Mouse (Mus musculus): ENCODE measurements around the gene Cacna1a.

Gene Cacna1a
- long read RNA-seq, experiment 1, partial matches to known transcripts: 1 of 4 reads
- long read RNA-seq, experiment 1, other reads (novel, unspliced or antisense): 3 of 4 reads
- long read RNA-seq, experiment 2, partial matches to known transcripts: 0 of 1 reads
- long read RNA-seq, experiment 2, other reads (novel, unspliced or antisense): 1 of 1 reads

DNA sequence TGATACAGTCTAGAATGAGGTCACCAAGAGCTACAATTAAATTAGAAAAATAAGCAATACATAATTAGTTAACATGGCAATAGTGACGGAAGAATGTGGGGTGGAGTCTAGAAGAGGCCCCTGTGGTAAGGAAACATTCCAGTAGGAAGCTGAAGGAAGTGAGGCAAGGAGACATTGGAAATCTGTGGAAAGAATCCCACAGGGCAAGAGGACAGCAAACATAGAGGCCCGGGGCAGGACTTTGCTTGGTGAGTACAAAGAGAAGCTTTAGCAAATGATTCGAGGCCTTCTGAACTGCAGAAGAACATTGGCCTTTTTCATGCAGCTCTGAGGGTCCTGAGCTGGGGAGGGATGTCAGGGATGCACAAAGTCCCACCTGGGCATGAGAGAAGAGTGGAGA, at the start of gene Cacna1a:
Gene Cacna1a (plus strand): TSS at position 166 of the 400 bp plus-strand sequence.
- intact Hi-C loops (cut with DNase I): no loop called here

DNA sequence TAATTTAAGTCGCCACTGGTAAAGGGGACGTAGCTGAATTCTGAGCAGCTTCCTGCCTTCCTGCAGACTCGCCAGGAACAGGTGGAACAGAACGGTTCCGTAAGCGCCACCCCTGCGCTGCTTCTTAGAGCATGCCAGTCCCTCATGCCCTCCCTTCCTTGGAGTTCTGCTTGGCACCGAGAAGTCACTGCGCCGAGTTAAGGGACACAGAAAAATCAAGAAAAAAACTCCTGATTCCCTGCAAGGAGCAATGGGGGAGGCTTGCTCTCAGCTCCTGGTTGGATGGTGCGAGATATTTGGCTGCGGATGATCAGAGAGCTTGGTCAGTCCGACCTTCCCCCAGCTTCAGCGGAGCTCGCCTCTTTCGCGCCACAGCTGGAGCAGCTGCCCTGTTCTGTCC, 49.7 kb upstream of the Cacna1a start:
- intact Hi-C loops (cut with DNase I): no loop called here

DNA sequence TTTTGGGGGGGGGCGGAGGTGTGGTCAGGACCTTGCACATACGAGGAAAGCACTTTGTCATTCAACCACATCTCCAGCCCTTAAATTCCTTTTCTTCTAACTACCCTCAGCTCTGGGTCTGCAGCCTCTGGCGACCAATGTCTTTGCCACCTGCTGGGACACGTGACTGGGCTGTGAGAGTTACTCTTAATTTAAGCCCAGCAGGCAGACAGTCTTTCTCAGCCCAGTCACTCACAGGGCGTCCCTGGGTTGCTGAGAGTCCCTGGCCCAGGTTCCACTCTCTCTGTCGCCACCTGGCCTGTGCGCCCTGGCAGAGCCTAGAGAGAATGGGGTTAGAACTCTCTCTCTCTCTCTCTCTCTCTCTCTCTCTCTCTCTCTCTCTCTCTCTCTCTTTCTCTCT, 48.9 kb upstream of the Cacna1a start:
- intact Hi-C loops (cut with DNase I): no loop called here

DNA sequence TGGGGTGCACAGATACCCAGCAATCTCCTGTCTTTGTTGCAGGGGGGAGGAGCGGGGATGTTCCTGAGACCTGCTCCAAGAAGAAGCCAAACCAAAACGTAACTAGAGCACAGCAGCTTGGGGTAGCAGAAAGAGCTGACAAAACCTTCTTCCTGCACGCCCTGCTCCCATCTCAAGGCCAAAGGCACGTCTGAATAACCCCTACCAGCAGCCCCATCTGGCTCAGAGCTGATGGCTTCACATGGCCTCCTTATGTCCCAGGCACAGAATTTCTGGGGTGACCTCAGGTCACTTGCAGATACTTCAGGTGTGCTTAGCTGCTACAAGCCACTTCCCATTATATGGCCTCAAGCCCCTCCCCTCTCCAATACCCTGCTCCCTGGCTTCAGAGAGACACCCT, 48.4 kb upstream of the Cacna1a start:
- intact Hi-C loops (cut with DNase I): no loop called here

DNA sequence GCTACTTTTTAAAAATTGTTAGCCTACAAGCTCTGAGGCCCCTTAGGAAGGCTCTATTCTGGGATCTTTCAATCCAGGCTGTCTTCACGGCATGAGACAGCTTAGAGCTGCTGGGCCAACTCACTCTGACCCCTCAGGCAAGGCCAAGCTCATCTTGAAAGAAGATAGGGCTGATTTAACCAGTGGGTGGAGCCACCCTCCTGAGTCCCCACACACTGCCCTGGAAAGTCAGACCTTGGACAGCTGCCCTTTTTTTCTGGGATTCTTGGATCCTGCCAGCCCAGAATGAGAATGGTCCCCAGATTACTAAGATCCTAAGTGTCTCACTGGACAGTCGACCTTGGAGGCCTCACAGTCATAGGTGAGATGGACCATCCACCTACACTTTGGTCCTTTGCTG, 47.6 kb upstream of the Cacna1a start:
- intact Hi-C loops (cut with DNase I): no loop called here

DNA sequence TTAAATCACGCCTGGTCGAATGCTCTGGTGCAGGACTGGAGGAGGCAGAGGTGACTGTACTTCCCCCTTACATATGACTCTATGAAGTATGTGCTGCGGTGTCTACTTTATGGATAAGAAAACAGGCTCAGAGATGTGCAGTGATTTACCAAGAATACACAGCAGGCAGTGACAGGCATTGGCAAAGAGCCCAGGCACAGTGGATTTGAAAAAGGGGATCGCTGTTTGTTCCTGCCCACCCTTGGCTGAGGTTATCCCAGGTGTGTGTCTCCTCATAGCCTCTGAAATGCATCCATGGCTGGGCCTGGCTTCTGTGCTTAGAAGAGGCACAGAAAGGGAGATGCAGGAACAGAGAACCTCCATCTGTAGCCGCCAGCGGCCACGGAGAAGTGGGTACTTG, 42.7 kb upstream of the Cacna1a start:
- intact Hi-C loops (cut with DNase I): no loop called here

DNA sequence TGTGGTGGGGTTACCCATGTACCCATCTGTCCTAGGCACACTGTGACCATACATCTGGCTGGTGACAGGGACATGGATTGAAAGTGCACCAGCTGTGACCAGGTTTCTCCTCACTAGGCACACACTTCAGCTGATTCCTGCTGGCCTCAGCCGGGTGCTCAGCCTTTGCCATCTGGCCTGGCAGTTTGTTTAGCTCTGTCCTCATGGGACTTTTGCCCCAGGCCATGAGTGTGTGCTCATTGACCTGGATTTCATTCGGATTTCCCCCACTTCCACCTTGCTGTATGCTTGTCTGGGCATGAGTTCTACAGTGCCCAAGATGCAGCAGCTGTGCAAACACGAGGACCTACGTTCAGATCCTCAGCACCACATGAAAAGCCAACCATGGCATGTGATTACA, 41.8 kb upstream of the Cacna1a start:
- intact Hi-C loops (cut with DNase I): no loop called here

DNA sequence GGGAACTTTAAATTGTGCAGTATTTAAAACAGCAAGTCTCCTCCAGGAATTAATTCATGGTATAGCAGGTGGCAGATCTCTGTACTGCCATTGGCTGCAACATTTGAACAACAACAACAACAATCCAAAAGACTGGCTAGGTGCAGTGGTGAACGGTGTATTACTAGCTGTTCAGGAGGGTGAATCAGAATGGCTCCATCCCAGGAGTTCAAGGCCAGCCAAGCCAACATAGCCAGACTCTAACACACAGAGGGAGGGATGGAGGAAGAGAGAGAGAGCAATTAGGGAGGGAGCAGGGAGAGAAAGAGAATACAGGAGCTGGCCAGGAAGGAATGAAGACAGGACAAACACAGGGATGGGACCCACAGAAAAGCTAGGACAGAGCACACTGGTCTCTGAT, 38.7 kb upstream of the Cacna1a start:
- intact Hi-C loops (cut with DNase I): no loop called here

DNA sequence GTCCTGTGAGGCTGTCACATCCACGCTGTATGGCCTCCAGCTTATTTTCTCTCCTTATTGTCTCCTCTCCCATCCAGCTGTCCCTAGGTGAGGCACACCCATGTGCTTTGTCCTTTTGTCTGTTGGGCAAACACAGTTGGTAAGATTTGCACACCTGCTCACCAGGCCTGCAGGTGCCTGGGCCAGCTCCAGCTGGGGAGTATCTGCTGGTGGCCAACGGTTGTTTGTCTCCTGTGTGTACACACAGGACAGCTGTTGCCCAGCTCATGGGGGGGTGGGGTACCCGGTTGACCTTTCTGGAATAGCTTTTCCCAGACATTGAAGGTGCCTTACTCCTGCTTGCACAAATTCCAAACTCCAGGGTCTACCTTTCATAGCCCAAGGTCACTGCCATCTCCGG, 37.3 kb upstream of the Cacna1a start:
- intact Hi-C loops (cut with DNase I): no loop called here

DNA sequence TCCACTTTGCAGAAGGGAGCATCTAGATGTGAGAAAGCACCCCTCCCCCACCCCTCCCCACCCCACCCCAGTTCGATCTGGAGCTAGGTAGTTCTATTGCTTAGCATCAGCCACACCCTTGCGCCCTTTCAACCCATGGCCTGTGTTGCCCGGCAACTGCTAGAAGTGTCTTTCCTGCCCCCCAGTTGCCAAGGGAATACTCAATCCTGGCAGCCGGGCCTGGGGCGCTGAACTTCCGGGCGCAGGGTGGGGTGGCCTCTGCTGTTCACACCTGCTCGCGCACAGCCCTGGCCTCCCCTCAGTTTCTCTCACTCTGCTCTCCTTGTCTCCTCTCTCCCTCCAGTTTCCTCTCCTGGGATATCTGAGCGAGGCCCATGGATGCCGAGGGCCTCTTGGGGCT, 31.8 kb upstream of the Cacna1a start:
- intact Hi-C loops (cut with DNase I): loop anchor here (5.0 kb wide), 2 partner anchors 169 to 319 kb away; partner anchors contain the start of gene Nanos3

DNA sequence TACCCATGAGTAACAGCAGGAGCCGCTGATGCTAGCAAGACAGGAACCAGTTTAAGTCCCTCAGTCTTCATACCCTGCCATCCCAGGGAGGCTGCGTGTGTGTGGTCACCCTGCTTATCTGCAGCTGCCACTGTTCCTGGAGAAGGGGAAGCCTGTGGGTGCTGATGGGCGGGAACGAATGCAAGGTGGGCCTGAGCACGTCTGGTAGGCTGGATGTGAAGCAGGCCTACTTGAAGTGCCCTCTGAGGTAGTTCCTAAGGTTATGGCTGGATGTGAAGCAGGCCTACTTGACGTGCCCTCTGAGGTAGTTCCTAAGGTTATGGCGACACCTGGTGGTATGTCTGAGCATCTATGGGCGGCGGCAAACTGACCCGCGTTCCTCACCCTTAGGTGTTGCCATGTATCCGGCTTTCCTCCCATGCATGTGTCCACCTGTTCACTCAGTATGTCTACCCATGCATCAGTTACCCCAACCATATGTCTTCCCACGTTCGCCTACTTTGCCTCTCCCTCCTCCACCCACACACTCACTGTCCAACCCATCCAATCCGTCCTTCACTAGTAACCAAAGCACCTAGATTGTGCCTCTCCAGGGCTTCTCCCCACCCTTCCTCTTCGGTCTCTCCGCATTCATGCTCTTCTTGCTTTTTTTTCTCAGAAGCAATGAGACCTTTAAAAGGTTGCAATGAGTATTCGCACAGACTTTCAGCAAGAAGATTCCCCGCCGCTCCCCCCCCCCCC, 30.4 kb upstream of the Cacna1a start:
- intact Hi-C loops (cut with DNase I): loop anchor here (1.0 to 5.0 kb wide), 3 partner anchors 66 to 320 kb away; partner anchors contain the start of gene Nanos3

DNA sequence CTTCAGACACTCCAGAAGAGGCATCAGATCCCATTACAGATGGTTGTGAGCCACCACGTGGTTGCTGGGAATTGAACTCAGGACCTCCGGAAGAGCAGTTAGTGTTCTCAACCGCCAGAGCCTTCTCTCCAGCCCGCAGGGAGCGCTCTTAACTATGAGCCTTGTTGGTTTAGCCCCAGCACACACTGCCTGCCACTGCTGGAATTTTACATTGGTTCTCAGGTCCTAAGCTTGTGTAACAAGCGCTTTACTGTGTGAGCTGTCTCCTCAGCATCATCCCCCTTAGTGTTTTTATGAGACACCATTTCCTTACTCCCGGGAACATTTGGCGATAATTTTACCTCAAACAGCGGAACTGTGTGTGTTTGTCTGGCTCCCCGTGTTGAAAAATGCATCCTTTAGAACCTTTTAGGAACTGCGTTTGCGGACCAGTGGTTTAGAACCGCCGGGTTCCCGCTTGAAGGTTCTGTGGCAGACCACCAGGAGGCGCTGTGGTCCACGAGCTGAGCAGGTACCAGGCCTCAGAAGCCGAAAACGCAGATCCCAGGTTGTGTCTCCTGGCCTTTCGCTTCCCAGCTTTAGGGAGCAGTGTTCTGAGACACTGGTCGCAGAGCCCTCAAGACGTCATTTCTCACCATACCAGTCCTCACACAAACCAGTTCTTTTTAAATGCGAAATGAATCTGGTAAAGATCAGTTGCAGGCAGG, 24.7 kb upstream of the Cacna1a start:
- intact Hi-C loops (cut with DNase I): loop anchor here (10.0 kb wide), 1 partner anchor 191 kb away; no protein-coding TSS in a partner anchor

DNA sequence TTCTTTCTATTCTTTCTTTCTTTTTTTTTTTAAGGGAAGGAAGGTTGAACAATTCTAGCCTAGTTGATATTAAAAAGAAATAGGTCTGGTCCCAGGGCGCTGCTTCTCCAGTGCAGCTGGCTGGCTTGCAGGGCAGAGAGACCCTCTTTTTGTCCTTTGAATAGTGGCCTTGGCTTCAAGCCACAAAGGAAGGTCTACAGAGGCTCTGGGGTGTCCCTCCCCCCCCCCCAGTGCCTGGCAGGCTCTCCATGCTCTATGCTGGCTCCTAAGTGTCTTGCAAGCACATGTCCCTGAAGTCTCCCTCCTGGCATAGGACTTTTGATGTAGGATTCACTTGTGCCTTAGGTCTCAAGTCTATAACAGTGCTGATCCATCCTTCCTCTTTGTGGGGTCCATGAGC, 23.0 kb upstream of the Cacna1a start:
- intact Hi-C loops (cut with DNase I): loop anchor here (1.0 to 10.0 kb wide), 2 partner anchors 148 to 190 kb away; no protein-coding TSS in a partner anchor

DNA sequence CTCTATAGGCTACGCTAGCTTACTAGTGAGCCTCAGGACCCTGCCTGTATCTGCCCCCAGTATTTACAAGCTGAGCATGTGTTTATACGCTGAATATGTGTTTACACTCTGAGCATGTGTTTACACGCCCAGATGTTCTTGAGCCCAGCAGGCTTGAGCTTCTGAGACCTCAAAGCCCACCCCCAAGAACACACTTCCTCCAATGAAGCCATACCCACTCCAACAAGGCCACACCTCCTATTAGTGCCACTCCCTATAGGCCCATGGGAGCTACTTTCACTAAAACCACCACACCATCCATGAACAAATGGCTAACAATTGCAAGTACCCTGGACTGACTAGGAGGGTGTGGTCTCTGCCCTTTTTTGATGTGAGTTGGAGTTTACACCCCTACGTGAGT, 17.3 kb upstream of the Cacna1a start:
- intact Hi-C loops (cut with DNase I): no loop called here

DNA sequence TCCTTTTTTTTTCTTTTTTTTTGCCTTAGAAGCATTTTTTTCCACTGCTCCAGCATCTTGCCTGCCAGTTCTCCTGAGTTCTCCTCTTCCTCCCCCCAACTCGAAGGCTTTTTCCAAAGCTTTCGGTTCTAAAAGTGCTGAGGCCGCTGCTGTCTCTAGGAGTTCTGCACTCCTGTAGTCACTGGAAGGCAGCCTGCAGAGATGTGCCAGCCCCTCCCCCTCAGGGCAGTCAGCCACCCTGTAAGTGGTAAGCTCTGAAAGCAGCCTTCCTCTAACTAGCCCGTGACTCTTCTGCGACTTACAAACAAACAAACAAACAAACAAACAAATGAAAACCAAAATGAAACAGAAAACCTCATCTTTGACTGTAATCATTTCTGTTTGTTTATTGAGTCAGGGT, 13.2 kb upstream of the Cacna1a start:
- intact Hi-C loops (cut with DNase I): no loop called here

DNA sequence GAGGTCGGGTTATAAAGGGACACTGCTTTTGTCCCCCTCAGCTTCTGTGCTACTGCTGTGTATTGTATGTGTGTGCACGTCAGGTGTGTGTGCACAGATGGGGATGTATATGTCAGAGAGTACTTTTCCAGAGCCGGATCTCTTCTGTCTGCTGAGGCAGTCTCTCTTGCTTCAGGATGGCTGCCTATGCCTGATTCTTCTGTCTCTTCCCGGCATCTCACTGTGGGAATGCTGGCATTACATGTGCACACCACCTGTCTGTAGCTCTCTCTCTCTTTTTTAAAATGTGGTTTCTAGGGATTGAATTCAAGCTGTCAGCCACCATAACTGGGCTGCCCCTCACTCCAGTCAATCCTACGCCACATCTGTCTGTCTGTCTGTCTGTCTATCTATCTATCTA, 12.4 kb upstream of the Cacna1a start:
- intact Hi-C loops (cut with DNase I): no loop called here

DNA sequence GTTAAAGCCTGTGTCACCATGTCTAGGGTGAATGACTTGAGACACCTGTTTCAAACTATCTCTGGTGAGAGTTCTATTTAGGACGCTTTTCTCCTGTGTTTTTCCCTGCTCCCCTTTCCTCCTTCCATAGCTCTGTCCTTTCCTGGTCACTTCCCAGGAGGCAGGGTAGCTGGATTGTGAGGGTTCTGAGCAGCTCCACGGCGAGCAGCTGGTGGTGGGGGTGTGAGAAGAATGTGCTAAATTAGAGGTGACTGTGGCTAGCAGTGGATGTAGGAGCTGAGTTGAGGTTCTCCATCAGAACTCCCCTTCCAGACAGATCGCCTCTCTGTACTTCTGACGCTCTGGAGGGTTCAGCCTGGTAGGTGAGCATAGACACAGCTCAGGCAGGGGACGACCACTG, 11.7 kb upstream of the Cacna1a start:
- intact Hi-C loops (cut with DNase I): no loop called here

DNA sequence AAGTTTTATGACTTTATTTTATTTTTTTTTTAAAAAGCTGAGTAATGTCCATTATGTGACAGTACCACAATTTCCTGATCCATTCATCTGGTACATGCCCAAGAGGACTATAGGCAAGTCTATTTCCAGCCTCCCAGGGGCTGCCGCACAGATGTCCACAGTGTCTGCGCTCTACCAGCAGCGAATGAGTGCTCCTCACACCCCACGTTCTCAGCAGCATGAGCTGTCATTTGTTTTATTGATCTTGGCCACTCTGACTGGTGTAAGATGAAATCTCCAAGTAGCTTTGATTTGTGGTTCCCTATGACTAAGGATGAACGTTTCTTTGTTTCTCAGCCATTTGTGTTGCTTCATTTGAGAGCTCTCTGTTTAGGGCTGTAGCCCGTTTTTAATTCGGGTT, 6.6 kb upstream of the Cacna1a start:
- intact Hi-C loops (cut with DNase I): no loop called here

DNA sequence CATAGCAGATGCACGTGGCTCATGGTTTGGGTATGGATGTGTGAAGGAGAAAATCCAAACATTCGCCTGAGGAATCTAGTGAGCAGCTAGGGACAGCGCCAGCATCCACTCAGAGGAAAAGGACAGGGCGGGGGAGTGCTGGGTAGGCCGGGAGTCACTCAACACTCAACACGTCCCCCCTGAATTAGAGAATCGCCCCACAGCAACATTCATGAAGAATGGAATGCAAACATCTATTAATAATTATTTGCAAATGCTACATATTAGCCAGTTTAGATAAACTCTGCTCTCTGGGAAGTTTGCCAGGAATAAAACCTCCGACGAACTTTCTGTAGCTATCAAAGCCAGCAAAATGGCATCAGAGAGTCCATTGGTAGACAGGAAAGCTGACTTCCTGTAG, 533 bp downstream of the Cacna1a start:
- intact Hi-C loops (cut with DNase I): no loop called here

DNA sequence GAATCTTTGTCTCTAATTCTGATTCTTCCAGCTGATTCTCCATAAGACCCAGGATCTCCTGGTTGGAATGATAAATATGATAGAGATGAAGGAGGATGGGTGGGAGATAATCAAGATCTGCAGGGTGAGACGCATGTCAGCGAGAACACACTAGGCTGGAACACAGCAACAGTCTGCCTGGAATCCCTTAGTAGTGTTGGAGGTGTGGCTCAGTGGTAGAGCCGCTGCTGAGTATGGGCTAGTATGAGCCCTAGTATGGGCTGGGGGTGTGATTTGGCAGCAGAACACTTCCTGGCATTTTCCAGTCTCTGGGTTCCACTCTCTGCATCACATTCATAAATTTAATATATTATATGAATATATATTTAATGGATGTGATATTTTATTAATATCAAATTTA, 933 bp downstream of the Cacna1a start:
- intact Hi-C loops (cut with DNase I): no loop called here

DNA sequence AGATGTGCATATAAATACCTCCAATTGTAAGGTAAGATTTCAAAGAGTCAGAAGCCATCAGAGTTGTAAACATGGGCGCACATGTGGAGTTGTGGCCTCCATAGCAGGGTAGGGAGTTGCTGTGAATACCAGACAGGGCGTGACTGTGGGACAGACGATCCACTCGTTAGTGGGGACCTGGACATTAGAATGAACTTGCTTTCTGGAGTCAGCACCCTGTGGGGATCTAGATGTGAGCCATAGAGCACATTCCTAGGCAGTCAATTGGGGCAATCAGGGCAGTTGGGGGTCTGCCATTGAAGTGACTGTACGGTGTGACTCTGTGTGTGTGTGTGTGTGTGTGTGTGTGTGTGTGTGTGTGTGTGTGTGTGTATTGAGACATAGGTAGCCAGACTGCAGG, 3.4 kb downstream of the Cacna1a start:
- intact Hi-C loops (cut with DNase I): no loop called here

DNA sequence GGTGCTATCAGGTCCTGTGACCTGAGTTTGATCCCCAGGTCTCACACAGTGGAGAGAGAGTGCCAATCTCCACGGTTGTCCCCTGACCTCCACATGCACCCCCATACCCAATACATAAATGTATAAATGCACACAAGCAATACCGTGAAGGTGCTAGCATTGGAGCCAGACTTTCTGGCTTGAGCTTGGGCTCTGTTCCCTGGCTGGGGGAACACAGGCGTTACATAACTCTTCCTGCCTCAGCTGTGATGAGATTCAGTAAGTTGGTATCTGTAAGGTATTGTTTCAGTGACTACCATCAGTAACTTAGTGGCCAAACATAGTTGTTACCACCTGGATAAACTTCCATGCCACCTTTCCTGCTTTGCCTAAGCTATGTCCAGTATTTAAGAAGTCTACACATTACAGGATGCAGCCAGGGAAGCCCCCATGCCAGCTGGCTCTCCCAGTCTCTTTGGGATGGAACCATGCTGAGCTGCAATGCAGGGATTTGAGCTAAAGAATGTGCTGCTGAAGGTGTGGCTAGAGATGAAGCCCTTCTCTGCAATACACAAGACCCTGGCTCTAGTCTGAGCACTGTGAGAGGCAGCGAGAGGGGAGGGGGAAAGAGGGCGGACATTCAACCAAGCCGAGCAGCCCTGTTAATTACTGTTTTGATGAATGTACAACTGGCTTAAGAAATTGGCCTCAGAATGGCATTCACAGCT, 7.7 kb downstream of the Cacna1a start:
- intact Hi-C loops (cut with DNase I): no loop called here

All from adrenal gland (tissue).